Mouse (Mus musculus) lung, adult 2 months (tissue): ENCODE results near the gene Ccdc61.

Experiments used
- CTCF ChIP-seq: fragments of 200-500 bp; IDR thresholded peaks from 2 replicates; pipeline ENCODE4 v1.5.1; 2011; ENCODE audit warnings: mild to moderate bottlenecking, low read length, control low read depth; ENCODE audit not compliant: insufficient read depth
- POLR2A ChIP-seq: fragments of 200-500 bp; IDR thresholded peaks from 2 replicates; pipeline ENCODE4 v1.6.1; 2011; ENCODE audit warnings: low read depth, mild to moderate bottlenecking, control low read depth, low read length, borderline replicate concordance; ENCODE audit errors: extremely low read depth

DNA sequence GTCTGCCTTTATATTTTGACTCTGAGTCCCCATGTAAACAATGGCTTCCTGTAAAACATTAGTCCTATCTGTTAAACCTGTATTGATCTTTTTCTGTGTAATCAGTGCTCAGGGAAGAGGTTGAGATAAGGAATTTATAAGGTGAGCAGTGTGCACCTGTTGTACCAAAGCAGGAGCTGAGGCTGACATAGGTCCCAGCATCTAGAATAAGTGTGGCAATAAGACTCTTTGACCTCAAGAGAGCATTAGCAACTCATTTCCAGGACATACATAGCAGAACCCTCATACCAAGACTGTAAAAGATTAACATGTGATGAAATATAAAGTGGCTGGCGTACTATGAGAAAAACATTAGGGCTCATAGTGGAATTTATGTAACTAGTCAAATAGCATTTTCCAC lies 61.8 kb downstream of the Ccdc61 start:
- no peak for TF ChIP-seq CTCF
- TF ChIP-seq POLR2A: no peak
